Mouse (Mus musculus) kidney, adult 2 months (tissue): Measurements from ENCODE around the gene 1110008P14Rik. TPM values are rescaled to one million over a fixed set of nuclear protein-coding genes. Genes with fewer than 3 reads are reported as not detected.

Experiments used
- DNase-seq: peaks from one replicate; pipeline ENCODE4 v3.0.0; 2021
- H3K27ac ChIP-seq: fragments of 200-500 bp; 2 replicates; pipeline ENCODE4 v1.5.1; 2012; ENCODE audit warnings: low read depth, low read length, control low read depth, inconsistent platforms; ENCODE audit not compliant: insufficient read depth
- H3K27me3 ChIP-seq: fragments of 200-500 bp; replicated peaks from 2 replicates; pipeline ENCODE4 v1.6.1; 2012; ENCODE audit warnings: mild to moderate bottlenecking, moderate library complexity, low read length, inconsistent platforms; ENCODE audit not compliant: control insufficient read depth, insufficient read depth
- H3K36me3 ChIP-seq: fragments of 200-500 bp; 2 replicates; pipeline ENCODE4 v1.6.1; 2012; ENCODE audit warnings: mild to moderate bottlenecking, moderate library complexity, low read length, inconsistent platforms; ENCODE audit not compliant: control insufficient read depth, insufficient read depth
- H3K4me1 ChIP-seq: fragments of 200-500 bp; 2 replicates; pipeline ENCODE4 v1.6.1; 2011; ENCODE audit warnings: low read length; ENCODE audit not compliant: control insufficient read depth, insufficient read depth
- H3K4me3 ChIP-seq: fragments of 200-500 bp; 2 replicates; pipeline ENCODE4 v1.5.1; 2011; ENCODE audit warnings: mild to moderate bottlenecking, low read depth, low read length, control low read depth; ENCODE audit not compliant: insufficient read depth
- CTCF ChIP-seq: fragments of 200-500 bp; conservative IDR thresholded peaks from 2 replicates; pipeline ENCODE4 v1.5.1; 2011; ENCODE audit warnings: low read depth, mild to moderate bottlenecking, control low read depth, low read length, moderate library complexity, mixed read lengths; ENCODE audit not compliant: insufficient read depth, insufficient read length
- POLR2A ChIP-seq: fragments of 200-500 bp; IDR thresholded peaks from one replicate; pipeline ENCODE4 v1.6.1; 2011; ENCODE audit warnings: low read depth, low read length, control low read depth
- WGBS: fragments of 180-500 bp; shearing (Covaris S2); methylation state at CpG from one replicate; pipeline ENCODE4 v1.1.7; 2018; 5-methylcytosine and 5-hydroxymethylcytosine counted together
- polyA plus RNA-seq: library from polyadenylated mRNA; depleted of rRNA; stranded (reverse); fragments of >200 nt; gene quantifications from 2 replicates; pipeline ENCODE4 v1.2.3, GENCODE M21; 2012

Gene 1110008P14Rik
- polyA plus RNA-seq, 1 experiment, result 182 TPM

GRCm38 (mm10) chr2:32380001-32380500 is 1.7 kb downstream of the 1110008P14Rik start:
- DNase-seq, result no peak
- Histone ChIP-seq H3K27ac (no peak overlapping the region), H3K36me3 (peaks cover 2% of the 10 kb centered on the region; the same call in 1 of the 2 replicates), H3K4me3 (no peak overlapping the region), H3K27me3 (no peaks in the 10 kb centered on the region), H3K4me1 (peaks cover 3% of the 10 kb centered on the region; the same call in 1 of the 2 replicates)
- WGBS, result 70% methylated on average over 7 of the region's 7 CpGs
- TF ChIP-seq CTCF (no peak), POLR2A (no peak)

- WGBS, result 95% methylated on average over 10 of the region's 10 CpGs
- TF ChIP-seq POLR2A (no peak), CTCF (no peak)
- H3K36me3 ChIP-seq, result peaks cover 3% of the 10 kb centered on the region; the same call in 1 of the 2 replicates
Observed at GRCm38 (mm10) chr2:32376963-32377362, 4.8 kb downstream of the 1110008P14Rik start.

DNA sequence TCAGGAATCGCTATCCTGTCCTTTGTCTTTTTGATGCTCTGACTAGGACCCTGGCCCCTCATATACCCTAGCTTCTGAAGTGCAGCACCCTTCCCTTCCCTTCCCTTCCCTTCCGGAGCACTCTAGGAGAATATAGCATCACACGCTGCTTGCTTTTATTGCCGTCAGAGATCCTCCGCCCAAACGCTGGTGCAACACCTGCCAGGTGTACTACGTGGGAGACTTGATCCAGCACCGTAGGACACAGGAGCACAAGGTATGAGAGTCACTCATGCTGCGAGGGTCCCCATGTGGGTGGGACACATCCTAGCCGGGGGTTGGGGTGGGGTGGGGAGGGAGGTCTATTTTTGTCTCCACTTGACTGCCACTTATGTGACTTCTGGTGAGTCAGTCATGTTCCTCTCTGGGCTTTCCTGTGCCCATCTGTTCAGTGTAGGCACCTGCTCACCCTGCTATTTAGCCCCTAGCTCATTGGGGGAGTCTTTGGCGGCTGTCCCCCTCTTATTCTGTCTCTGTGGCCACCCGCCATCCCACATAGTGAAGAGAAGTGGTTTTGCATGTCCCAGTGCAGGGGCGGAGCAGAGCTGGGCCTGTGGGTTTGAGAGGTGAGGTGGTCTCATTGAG is 6.3 kb downstream of the 1110008P14Rik start:
- Histone ChIP-seq H3K4me3 (no peak overlapping the region), H3K27me3 (no peaks in the 10 kb centered on the region), H3K27ac (no peak overlapping the region), H3K4me1 (no peaks in the 10 kb centered on the region), H3K36me3 (peaks cover 3% of the 10 kb centered on the region; the same call in 1 of the 2 replicates)
- WGBS, result 90% methylated on average over 13 of the region's 13 CpGs
- DNase-seq, result no peak
- TF ChIP-seq CTCF, result no peak
- TF ChIP-seq POLR2A, result no peak

More at GRCm38 (mm10) chr2:32376963-32377362, 4.8 kb downstream of the 1110008P14Rik start:
- no peaks in the 10 kb centered on the region for H3K27me3 ChIP-seq
- no peak for DNase-seq
- H3K4me3 ChIP-seq, result no peak overlapping the region
- no peak overlapping the region for H3K27ac ChIP-seq
- no peaks in the 10 kb centered on the region; the same call in 1 of the 2 replicates for H3K4me1 ChIP-seq

DNA sequence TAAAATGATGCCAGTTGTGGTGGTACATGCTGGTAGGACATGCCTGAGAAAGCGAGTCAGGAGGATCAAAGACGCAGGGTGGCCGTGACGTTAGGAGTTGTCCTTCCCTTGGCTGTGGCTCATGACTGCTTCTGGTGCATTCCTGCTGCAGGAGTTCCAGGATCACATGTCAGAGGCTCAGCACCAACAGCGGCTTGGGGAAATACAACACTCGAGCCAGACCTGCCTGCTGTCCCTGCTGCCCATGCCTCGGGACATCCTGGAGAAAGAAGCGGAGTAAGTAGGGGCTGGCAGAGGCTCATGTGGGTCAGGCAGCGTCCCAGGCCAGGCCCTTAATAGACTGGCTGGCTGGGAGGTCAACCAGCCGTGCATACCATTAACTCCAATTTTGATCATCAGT is 7.5 kb downstream of the 1110008P14Rik start:
- no peak overlapping the region for H3K27ac ChIP-seq
- no peaks in the 10 kb centered on the region for H3K27me3 ChIP-seq
- WGBS, result 83% methylated on average over 10 of the region's 10 CpGs
- TF ChIP-seq POLR2A, result no peak
- TF ChIP-seq CTCF, result no peak
- no peak overlapping the region for H3K4me3 ChIP-seq
- H3K4me1 ChIP-seq, result no peaks in the 10 kb centered on the region
- peaks cover 3% of the 10 kb centered on the region; the same call in 1 of the 2 replicates for H3K36me3 ChIP-seq
- DNase-seq, result no peak

DNA sequence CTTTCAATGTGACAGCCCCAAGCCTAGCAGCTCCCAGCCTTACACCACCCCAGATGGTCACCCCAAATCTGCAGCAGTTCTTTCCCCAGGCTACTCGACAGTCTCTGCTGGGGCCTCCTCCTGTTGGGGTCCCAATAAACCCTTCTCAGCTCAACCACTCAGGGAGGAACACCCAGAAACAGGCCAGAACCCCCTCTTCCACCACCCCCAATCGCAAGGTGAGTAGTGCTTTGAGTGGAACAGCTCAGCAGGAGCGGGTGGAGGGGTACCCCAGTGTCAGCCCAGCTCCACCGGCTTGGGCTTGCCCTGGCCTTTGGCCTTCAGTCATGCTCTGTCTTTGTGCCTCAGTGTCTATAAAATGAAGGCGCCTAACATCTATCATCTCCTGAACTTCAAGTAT is 14.4 kb downstream of the 1110008P14Rik start:
- Histone ChIP-seq H3K27ac (no peak overlapping the region), H3K4me1 (no peaks in the 10 kb centered on the region), H3K27me3 (no peaks in the 10 kb centered on the region), H3K4me3 (no peak overlapping the region), H3K36me3 (no peaks in the 10 kb centered on the region)
- TF ChIP-seq POLR2A, result no peak
- 95% methylated on average over 5 of the region's 5 CpGs for WGBS
- no peak for DNase-seq

- DNase-seq, result no peak
- Histone ChIP-seq H3K36me3 (no peaks in the 10 kb centered on the region), H3K27ac (no peak overlapping the region), H3K27me3 (no peaks in the 10 kb centered on the region), H3K4me3 (no peak overlapping the region), H3K4me1 (no peaks in the 10 kb centered on the region; the same call in 1 of the 2 replicates)
- WGBS, result 83% methylated on average over 8 of the region's 8 CpGs
- no peak for TF ChIP-seq CTCF
- TF ChIP-seq POLR2A, result no peak
Observed at GRCm38 (mm10) chr2:32364121-32364520, 17.6 kb downstream of the 1110008P14Rik start.

GRCm38 (mm10) chr2:32363376-32364106 is 18.2 kb downstream of the 1110008P14Rik start:
- no peaks in the 10 kb centered on the region for H3K27me3 ChIP-seq
- H3K36me3 ChIP-seq, result no peaks in the 10 kb centered on the region
- TF ChIP-seq POLR2A, result no peak
- TF ChIP-seq CTCF, result no peak
- peak overlapping the region; percentile 86 for H3K4me3 ChIP-seq
- H3K27ac ChIP-seq, result peak overlapping the region; percentile 72
- no peaks in the 10 kb centered on the region; the same call in 1 of the 2 replicates for H3K4me1 ChIP-seq
- DNase-seq, result peak; percentile 78
- WGBS, result 6% methylated on average over 19 of the region's 19 CpGs
